Mouse (Mus musculus): ENCODE measurements around the gene Tsga10.

Tsga10 gene

DNA sequence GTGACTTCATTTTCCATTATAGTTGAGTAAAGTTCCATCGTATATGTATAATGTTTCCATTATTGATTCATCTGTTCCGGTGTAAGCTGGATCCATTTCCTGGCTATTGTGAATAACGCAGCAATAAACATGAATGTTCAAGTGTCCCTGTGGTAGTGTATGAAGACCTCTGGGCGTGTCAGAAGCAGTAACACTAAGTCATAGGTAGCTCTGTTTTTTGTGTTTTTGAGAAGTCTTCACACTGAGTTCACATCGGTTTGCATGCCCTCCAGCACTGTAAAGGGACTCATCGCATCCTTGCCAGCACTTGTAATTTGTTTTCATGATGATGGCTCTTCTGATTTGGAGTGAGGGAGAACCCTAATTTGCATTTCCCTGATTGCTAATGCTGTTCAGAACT is at the start of gene Tsga10:
Tsga10 (minus strand) TSS at position 144 of the 400 bp plus-strand sequence.
- DNase-seq (ENCODE audit: extremely low read depth, insufficient read length, low spot score), result no peak

DNA sequence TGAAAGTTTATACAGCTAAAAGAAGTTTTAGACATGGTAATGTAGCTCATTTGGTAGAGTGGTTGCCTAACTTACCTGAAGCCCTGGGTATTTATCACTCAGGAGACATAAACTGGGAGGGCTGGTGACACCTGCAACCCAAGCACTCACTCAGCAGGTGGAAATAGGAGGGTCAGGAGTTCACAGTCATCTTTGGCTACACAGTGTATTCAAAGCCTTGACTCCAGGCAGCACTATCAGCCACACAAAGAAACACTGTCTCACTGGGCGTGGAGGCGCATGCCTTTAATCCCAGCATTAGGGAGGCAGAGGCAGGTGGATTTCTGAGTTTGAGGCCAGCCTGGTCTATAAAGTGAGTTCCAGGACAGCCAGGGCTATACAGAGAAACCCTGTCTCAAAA is 46.5 kb upstream of the Tsga10 start:
- no peak for DNase-seq (ENCODE audit: extremely low read depth, insufficient read length, low spot score)

DNA sequence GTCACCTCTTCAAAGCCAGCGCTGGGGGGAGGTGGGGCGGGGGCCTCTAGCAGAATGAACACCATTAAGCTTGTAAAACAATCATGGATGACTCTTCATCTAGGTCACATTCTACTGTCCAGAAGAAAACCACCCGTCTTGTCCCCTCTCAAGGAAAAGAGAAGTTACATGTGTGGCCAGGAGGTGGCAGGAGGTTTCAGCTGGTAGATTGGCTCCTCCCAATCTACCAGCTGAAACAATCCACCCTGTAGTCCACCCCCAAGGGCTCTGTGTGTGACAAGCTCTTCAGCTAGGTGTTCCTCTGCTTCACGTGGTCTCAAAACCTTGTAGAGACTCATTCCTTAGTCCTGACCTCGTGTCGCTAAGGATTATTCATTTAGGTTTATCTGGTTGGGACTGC is 36.9 kb upstream of the Tsga10 start:
- peak; percentile 9 for DNase-seq (ENCODE audit: extremely low read depth, insufficient read length, low spot score)

DNA sequence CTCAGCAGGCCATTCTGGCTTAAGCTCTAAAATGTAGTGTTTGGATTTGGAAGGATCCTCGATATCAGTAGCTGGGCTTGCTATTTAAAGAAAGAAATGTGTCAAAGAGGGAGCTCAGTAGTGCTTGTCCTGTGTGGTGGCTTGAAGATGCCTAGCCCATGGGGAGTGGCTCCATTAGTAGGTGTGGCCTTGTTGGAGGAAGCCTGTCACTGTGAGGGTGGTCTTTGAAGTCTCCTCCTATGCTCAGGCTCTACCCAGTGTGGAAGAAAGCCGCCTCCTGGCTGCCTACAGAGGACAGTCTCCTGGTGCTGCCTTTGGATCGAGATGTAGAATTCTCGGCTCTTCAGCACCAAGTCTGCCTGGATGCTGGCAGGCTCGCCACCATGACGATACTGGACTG is 34.1 kb upstream of the Tsga10 start:
- no peak for DNase-seq (ENCODE audit: extremely low read depth, insufficient read length, low spot score)

DNA sequence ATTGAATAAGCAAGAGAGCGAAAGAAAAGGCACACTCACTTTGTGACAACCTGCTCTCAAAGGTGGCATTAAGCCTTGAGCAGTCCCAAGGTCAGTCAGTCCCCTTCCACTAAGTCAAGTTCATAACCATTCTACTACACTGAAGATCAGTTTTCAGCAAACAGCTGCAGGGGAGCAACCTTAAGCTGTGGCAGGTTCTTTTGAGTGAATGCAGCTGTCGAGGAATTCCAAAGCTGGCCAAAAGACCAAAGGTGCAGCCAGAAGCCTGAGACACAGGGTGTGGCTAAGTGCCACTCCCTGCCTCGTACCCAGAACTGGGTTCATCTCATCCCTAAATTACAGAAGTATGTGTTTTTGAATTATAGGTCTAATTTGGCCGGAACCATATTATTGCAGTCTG is 33.6 kb upstream of the Tsga10 start:
- no peak for DNase-seq (ENCODE audit: extremely low read depth, insufficient read length, low spot score)

DNA sequence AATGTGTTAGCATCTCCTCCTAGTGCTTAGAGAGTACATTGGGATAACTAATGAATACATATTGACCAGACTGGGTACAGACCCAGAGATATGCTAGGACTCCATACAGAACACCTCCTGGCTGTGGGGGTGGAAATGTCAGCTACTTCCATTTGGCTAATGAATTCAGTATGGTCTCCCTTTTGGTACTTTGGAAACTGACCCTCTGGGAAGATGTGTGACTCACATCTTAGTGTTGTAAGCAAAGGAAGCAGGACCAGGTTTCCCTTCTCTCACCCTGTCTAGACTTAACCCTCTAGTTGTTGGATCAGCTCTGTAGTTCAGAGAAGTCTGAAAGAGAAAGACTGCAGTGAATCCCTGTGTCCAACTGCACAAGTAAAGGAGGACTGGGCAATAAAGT is 28.4 kb upstream of the Tsga10 start:
- DNase-seq (ENCODE audit: extremely low read depth, insufficient read length, low spot score), result no peak

DNA sequence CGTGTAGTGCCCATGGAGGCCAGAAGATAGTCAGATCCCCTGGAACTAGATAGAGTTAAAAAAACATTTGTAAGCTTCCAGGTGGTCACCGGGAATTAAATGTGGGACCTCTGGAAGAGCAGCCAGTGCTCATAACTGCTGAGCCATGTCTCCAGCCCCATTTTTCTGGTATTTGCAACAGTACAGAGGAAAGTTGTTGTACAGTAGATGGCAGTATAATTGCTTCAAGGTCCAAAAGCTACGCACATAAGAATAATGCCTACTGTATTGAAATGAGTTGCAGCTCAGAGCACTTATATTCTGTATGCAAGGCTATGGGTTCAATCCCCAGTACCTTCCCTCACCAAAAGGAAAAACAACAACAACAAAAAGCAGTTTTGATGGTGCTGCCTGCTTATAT is 25.2 kb upstream of the Tsga10 start:
- no peak for DNase-seq (ENCODE audit: extremely low read depth, insufficient read length, low spot score)

DNA sequence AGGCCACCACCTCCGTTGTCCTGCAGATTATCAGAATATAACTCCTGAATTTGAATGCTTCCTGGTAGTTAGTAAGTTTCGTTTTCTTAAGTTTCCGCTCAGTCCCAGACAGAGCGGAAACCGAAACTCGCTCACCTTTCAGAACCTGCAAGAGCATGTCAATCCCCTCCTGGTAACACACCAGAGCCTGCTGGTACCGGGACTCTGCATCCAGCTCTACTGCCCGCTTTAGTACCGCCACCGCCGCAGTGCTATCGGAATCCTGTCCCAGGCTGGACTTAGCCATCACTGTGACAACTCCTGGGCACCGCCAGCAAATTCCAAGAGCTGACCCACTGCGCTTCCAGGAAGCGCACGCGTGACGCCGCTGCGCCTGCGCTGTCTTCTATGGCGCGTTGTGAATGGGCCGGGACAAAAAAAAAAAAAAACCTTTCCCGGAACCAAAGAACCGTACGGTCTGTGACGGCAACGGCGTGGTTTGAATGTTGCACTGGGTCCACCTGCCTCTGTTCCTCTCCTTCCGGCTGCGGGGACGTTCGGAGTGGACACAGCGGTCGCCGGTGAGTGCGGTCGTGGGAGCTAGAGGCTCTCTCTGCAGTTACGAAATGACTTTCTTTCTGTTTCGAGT is 23.9 kb upstream of the Tsga10 start, which contains the start of the genes Mitd1 and Mrpl30:
Mitd1 (minus strand) TSS at position 387 of the 628 bp plus-strand sequence.
Mrpl30 (plus strand) TSS at position 453 of the 628 bp plus-strand sequence.
- peak; percentile 93 for DNase-seq (ENCODE audit: extremely low read depth, insufficient read length, low spot score)

DNA sequence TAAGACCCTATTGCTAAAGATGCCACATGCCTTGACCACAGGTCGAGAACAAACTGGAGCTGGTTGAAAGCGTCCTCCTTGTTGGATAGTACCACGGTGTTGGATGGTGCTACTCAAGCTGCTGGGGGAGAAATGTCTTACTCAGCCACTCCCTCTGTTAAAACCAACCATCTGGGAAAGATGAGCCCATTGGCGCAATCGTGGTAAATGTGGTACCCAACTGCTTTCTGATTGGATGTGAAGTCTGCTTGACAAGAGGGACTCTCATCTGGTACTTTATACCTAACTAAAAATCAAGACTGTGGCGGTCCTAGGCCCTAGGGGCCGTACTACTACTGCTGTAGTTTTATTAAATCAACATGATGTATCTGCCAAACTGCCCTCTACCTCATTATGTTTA is 23.0 kb upstream of the Tsga10 start:
- DNase-seq (ENCODE audit: extremely low read depth, insufficient read length, low spot score), result no peak

DNA sequence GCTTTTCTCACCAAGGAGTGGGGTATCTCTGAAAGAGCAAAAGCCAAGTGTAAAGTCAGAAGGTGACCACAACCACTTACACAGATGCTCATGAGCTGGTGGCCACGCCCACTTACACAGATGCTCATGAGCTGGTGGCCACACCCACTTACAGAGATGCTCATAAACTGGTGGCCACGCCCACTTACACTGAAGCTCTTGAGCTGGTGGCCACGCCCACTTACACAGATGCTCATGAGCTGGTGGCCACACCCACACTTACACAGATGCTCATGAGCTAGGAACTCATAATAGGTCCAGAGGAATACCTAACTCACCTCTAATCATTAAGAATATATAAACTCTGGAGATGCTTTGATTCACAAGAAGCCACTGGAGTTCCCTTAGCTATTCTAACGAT is 18.2 kb upstream of the Tsga10 start:
- peak; percentile 20 for DNase-seq (ENCODE audit: extremely low read depth, insufficient read length, low spot score)

DNA sequence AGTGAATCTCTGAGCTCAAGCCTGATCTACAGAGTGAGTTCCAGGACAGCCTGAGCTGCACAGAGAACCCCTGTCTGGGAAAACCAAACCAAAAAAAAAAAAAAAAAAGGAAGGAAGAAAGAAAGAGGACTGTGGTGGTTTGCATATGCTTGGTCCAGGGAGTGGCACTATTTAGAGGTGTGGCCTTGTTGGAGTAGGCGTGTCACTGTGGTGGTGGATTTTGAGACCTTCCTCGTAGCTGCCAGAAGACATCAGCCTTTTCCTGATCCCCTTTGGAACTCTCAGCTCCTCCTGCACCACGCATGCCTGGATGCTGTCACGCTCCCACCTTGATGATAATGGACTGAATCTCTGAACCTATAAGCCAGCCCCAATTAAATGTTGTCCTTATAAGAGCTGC is 17.2 kb upstream of the Tsga10 start:
- no peak for DNase-seq (ENCODE audit: extremely low read depth, insufficient read length, low spot score)

DNA sequence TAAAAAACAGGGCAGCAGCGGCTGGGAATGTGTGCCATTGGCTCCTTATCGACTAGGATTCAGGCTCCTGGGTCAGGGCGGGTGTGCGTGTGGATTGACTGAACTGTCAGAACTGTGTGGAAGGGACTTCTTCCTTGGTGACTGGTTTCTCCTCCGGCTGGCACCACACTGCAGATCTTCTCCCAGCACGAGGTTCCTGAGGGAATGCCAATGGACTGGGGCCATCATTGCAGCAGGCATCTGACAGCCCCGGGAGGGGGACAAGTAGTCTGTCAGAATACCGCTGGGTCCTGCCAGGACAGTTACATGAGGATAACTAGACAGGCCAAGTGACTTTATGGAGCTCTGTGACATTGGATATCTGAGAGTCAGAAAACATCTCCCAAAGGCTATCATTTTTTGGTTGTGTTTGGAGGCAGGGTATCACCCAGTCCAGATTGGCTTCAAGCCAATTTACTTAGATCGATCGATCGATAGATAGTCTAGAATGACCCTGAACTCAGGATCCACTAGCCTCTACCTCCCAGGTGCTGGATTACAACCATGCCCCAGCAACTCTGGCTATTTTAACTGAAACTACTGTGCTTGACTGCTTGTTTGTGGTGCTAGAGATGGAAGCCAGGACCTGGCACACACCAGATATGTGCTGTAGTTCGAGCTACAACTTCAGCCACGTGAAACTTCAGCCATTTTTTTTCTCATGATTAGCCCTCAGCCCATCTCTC is 11.7 kb upstream of the Tsga10 start:
- no peak for DNase-seq (ENCODE audit: extremely low read depth, insufficient read length, low spot score)

DNA sequence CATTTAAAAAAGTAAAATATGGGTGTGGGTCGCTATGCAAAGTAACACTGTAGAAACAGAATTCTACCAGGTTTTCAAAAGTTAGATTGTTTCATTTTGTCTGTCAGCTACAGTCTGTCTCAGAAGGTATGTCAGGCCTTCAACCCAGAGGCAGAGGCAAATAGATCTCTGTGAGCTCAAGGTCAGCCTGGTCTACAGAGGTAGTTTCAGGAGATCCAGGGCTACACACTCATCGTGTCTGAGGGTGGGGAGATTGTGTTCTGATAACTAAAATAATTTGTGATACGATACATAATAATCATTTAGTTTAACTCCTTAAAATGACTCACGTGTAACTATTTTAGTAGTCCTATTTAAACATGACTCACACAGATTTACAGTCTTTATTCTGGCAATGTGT is 6.9 kb upstream of the Tsga10 start:
- no peak for DNase-seq (ENCODE audit: extremely low read depth, insufficient read length, low spot score)

DNA sequence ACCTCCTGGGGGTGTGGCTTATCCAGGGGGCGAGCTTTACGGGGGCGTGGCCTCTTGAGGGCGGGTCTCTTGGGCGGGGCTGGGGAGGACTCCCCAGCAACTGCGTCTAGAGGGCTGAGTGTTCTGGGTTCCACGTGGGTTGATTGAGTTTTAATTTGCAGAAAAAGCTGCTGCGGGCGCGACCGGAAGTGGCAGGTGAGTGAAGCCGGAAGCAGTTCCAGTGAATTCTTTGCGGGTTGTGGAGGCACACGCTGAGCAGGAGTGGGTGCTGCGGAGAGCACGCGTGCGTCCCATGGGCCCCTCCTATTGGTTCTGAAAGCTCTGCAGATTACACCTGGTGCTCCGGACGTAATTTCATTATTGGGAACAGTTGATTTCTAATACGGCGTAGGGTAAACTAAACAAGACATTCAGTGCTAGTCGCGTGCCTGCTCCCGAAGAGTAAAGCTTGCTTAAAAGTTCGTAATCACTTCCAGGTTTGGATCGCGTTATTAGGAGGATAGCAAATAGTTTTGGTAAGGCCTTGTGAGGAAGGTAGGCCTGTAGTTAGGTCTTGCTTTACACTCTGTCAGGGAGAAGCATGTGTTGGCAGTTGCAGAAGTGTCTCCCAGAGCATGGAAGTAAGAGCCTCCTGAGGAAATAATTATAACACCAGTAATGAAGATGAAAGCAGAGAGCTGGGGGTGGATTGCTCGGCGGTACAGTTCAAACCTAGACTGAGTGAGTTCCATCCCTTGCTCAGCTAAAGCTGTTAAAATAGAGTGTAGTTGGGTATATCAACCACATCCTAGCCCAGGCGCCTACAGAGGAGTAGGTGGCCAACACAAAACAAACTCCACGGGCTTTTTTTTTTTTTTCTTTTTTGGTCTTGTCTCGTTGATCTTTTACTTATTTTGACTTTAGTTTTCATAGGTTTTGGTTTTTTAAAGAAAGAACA is 6.2 kb upstream of the Tsga10 start:
- peak; percentile 91 for DNase-seq (ENCODE audit: extremely low read depth, insufficient read length, low spot score)

DNA sequence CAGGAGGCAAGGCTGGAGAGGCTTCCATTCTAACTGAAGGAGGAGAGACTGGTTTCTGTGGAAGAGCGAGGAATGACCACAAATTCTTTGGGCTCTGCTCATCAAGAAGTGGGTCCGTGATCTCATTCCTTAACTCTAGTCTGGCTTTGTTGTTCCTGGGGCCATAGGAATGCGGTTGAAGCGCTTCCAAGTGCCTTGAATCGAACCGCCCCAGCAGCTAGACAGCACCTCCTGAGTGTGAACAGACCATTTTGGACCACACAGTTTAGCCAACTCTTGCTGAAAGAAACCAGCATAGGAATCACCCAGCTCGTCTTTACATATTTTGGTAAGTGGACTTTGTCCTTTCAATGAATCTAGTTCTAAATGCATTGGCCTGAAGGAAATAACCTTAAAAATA is 5.5 kb upstream of the Tsga10 start, which contains the start of gene Lipt1:
Lipt1 (plus strand) TSS at position 35 of the 400 bp plus-strand sequence.
- DNase-seq (ENCODE audit: extremely low read depth, insufficient read length, low spot score), result no peak

DNA sequence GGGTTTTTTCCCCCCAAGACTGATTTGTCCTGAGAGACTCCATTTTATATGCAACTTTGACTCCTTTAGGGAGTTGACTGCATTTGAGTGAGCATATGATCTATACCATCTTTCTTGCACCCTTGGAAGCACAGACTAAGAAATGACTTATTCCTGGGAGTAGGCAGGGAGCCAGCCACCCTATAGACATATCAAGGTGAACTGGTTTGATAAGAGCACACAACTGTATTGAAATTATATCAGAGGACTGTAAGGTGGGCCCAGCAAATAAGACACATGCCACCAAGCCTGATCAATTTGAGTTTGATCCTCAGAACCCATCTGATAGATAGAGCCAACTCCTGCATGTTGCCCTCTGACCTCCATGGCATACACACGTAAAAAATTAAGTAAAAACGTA is 3.1 kb upstream of the Tsga10 start:
- DNase-seq (ENCODE audit: extremely low read depth, insufficient read length, low spot score), result no peak

DNA sequence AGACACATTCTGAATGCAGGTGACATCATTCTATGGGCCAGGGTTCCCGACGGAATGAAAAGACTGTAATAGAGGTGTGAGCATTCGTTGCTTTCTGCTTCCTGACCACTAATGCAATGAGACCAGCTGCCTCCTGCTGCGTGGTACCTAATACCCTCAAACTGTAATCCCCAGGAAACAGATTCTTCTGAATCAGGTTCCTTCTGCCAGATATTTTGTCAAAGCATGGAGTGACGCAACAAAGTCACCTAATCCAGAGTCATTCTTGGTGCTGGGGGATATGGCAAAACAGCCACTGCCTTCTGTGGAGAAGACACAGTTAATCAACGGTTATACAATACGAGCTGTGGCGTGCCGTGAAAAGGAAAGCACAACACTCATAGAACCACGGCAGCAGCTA is 2.4 kb upstream of the Tsga10 start:
- DNase-seq (ENCODE audit: extremely low read depth, insufficient read length, low spot score), result no peak

DNA sequence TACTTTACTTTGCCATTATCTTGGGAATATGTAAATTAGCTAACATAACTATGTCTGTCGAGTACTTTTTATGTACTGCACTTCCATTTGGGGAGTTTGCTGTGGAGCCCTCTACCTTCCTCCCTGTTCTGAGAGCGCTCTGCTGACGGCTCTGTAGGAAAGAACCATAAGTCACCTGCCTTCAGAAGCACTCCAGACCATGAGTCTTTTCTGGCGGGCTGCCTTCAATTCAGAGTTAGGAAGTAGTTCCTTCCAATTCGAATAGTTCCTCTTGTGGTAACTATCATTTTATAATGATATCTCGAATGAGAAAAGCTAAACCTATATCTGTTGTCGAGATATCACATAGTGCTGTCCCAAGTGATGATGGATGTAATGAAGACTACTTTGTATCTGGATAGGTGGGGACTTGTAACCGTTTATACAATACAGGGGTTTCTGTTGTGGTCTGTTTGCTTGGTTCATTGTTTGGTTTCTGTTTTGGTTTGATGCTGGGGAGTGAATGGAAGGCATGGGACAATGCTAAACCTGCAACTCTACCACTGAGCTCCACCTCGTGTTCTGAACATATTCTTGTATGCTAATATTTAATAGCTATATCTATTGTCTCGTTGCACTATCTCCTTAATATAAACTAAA is 1.6 kb upstream of the Tsga10 start:
- no peak for DNase-seq (ENCODE audit: extremely low read depth, insufficient read length, low spot score)

DNA sequence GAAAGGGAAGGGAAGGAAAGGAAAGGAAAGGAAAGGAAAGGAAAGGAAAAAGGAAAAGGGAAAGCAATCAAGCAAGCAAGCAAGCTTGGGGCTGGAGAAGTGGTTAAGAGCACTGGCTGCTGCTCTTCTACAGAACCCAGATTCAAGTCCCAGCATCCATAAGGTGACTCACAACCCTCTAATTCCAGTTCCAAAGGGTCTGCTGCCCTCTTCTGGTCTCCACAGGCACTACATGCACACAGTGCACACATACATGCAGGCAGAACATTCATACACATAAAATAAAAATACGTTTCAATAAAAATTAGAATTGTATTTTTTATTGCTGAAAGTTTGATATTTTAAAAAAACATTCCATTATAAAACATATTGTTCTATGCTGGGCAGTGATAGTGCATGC is 827 bp upstream of the Tsga10 start:
- DNase-seq (ENCODE audit: extremely low read depth, insufficient read length, low spot score), result peak; percentile 59

DNA sequence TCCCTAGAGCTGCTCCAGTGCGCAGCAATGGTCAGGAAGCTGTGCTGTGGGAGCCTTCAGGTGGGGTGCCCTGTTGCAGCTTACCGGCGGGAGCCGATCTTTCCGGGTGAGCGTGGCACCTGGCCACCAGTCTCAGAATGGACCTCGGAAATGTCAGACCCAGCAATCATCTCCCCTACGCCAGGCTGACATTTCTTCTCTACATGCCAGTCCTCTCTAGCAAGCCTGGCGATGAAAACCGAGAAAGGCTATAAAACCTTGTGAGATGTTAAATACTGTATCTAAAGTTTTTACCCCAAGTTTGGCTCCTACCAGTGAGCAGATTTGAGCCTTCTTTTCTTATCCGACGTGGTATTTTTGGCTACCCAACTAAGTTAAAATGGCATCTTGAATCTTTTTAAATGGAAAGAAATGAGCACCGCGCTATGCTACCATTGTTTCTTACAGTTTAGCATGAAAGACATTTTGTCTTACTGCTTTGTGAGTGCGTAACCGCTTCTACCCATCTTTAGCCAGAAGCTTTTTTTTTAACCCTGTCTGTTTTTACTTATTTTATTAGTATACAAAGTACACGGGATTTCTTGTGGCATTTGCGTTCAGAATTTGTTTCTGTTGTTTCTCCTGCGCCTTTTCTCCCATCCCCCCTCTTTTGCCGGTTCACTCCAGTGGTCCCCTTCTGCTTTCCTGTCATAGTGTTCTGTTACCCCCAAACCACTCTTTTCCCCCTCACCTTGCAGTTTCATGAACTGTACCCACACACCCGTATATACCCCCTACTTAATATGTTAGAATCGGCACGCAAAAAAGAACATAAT is 621 bp downstream of the Tsga10 start:
- no peak for DNase-seq (ENCODE audit: extremely low read depth, insufficient read length, low spot score)
